Mouse (Mus musculus) spleen, adult 2 months (tissue): ENCODE data around the gene Csgalnact2.

Source experiments
- CTCF ChIP-seq: fragments of 200-500 bp; IDR thresholded peaks from 2 replicates; pipeline ENCODE4 v1.5.1; 2011; ENCODE audit warnings: mild to moderate bottlenecking, inconsistent platforms; ENCODE audit not compliant: insufficient read depth, insufficient read length, insufficient replicate concordance; ENCODE audit errors: extremely low read depth
- POLR2A ChIP-seq: fragments of 200-500 bp; IDR thresholded peaks from 2 replicates; pipeline ENCODE4 v1.6.1; 2011; ENCODE audit warnings: low read depth, low read length, inconsistent platforms

DNA sequence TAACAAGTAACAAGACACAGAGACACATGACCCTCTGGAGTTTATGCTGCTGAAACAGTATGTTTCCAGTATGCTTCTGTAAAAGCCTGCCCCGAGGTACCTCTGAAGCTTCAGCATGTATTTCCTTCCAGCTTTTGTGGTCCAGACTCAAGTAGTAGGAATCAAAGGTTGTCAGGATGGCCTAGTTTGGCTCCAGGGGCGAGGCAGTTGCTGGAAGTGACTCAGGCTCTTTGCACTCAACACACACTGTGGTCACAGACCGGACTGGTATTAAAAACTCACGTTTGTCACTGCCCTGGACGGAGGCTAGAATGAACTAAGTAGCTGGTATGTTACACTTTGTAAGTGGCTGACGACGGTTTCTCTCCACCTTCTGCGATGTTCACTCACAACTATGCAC, 12.0 kb upstream of the Csgalnact2 start:
- TF ChIP-seq POLR2A (no peak), CTCF (no peak)
